Comparison of ENCODE assay signal across 8 mouse cellular contexts in genomic region chr7:44527483-44528398, GRCm38 (mm10). TPM values are rescaled to one million over a fixed set of nuclear protein-coding genes. Genes with fewer than 3 reads are reported as not detected.
DNase-seq lines count a peak whose midpoint lies in the region; ATAC-seq lines count a peak whose summit lies in the region.

No protein-coding gene starts in this region.

- WGBS in hindbrain, embryonic 16.5 days: 5% methylated on average over 40 of the region's 40 CpGs

- peak overlapping the region; percentile 85 for H3K4me2 ChIP-seq in hindbrain, embryonic 16.5 days (ENCODE audit: low read length)

- no peaks in the 10 kb centered on the region for H3K9me3 ChIP-seq in hindbrain, embryonic 16.5 days (ENCODE audit: control insufficient read depth, low read length)

- ATAC-seq in activated CD4-positive, CD25-positive, alpha-beta regulatory T cell, adult 4 months: peak; percentile 49
- ATAC-seq in hindbrain, embryonic 16.5 days: peak; percentile 59; the same call in 1 of the 2 replicates

- H3K27me3 ChIP-seq in hindbrain, embryonic 16.5 days (replicated peaks; ENCODE audit: control insufficient read depth, insufficient read depth, low read length): peaks cover 14% of the 10 kb centered on the region

- H3K9ac ChIP-seq in hindbrain, embryonic 16.5 days (ENCODE audit: low read depth, low read length): peak overlapping the region; percentile 69

- peaks cover 7% of the 10 kb centered on the region; the same call in 1 of the 2 replicates for H3K4me1 ChIP-seq in hindbrain, embryonic 16.5 days (ENCODE audit: control insufficient read depth, insufficient read depth, low read depth, low read length)

- peak; percentile 82 to 88 for DNase-seq in cerebellum, postnatal 25 days
- DNase-seq in gastrocnemius, adult 18-20 months (ENCODE audit: low spot score): peak; percentile 91
- DNase-seq in left cerebral cortex, adult 11 months (ENCODE audit: low spot score): peak; percentile 67
- DNase-seq in lung, postnatal 25 days (ENCODE audit: low spot score): peak; percentile 87
- DNase-seq in ovary, postnatal 36 days (ENCODE audit: low spot score): peak; percentile 75
- DNase-seq in thymus, postnatal 4 days: peak; percentile 95

- H3K36me3 ChIP-seq in hindbrain, embryonic 16.5 days (ENCODE audit: control insufficient read depth, insufficient read depth, low read length): no peaks in the 10 kb centered on the region

- H3K27ac ChIP-seq in hindbrain, embryonic 16.5 days (ENCODE audit: low read depth, low read length): peak overlapping the region; percentile 17; the same call in 1 of the 2 replicates

- peak overlapping the region; percentile 44 for H3K4me3 ChIP-seq in hindbrain, embryonic 16.5 days (ENCODE audit: low read length)

RNA-seq across cellular contexts. Expression of gene Mybpc2, which starts 3.3 kb away (rescaled TPM):
- polyA plus RNA-seq in activated CD4-positive, CD25-positive, alpha-beta regulatory T cell, adult 4 months (2017; shearing (Covaris generic)): not detected
- total RNA-seq in gastrocnemius, adult 18-20 months (2021): 1,000 to 10,000 TPM; 4,330 to 4,768 TPM
- 0.14 and 0.15 TPM in 2 replicates for polyA plus RNA-seq in hindbrain, embryonic 16.5 days (2015; fragmentation: Nextera tagmentation; extraction: Ambion mirVana)

RNA-seq across cellular contexts. Expression of gene Spib, which starts 4.1 kb away (rescaled TPM):
- 1 to 10 TPM in 1 of 2 experiments, not detected in 1; 2.6 TPM for polyA plus RNA-seq in activated CD4-positive, CD25-positive, alpha-beta regulatory T cell, adult 4 months (2017; shearing (Covaris generic))
- total RNA-seq in gastrocnemius, adult 18-20 months (2021): under 1 TPM in 1 of 2 experiments, not detected in 1; 0.14 TPM
- not detected in 2 replicates for polyA plus RNA-seq in hindbrain, embryonic 16.5 days (2015; fragmentation: Nextera tagmentation; extraction: Ambion mirVana)

RNA-seq across cellular contexts. Expression of gene Pold1, which starts 20.9 kb away (rescaled TPM):
- 10 to 100 TPM; 19.2 to 27.6 TPM for polyA plus RNA-seq in activated CD4-positive, CD25-positive, alpha-beta regulatory T cell, adult 4 months (2017; shearing (Covaris generic))
- 1 to 10 TPM; 4.6 to 4.8 TPM for total RNA-seq in gastrocnemius, adult 18-20 months (2021)
- polyA plus RNA-seq in hindbrain, embryonic 16.5 days (2015; fragmentation: Nextera tagmentation; extraction: Ambion mirVana): 20.5 and 26.3 TPM in 2 replicates

RNA-seq across cellular contexts. Expression of gene Nr1h2, which starts 26.0 kb away (rescaled TPM):
- polyA plus RNA-seq in activated CD4-positive, CD25-positive, alpha-beta regulatory T cell, adult 4 months (2017; shearing (Covaris generic)): 10 to 100 TPM; 38.0 to 61.3 TPM
- total RNA-seq in gastrocnemius, adult 18-20 months (2021): 10 to 100 TPM; 42.7 to 45.2 TPM
- 62.0 and 66.1 TPM in 2 replicates for polyA plus RNA-seq in hindbrain, embryonic 16.5 days (2015; fragmentation: Nextera tagmentation; extraction: Ambion mirVana)

RNA-seq across cellular contexts. Expression of gene Fam71e1, which starts 31.4 kb away (rescaled TPM):
- 1 to 10 TPM; 3.3 to 4.0 TPM for polyA plus RNA-seq in activated CD4-positive, CD25-positive, alpha-beta regulatory T cell, adult 4 months (2017; shearing (Covaris generic))
- 1 to 10 TPM; 3.5 to 5.0 TPM for total RNA-seq in gastrocnemius, adult 18-20 months (2021)
- 20.4 and 23.7 TPM in 2 replicates for polyA plus RNA-seq in hindbrain, embryonic 16.5 days (2015; fragmentation: Nextera tagmentation; extraction: Ambion mirVana)

Comparison
In these comparisons a context has a peak if more than half of its experiments do, and no peak if none do; other contexts are left out.
1. Peak in every context shown above with its lines: DNase-seq, ATAC-seq, H3K4me3 ChIP-seq and H3K27ac ChIP-seq.